Mouse (Mus musculus): ENCODE data around the gene Car14. TPM values are rescaled to one million over a fixed set of nuclear protein-coding genes. Genes with fewer than 3 reads are reported as not detected.
"Not testable (repeated sequence)": the region's sequence is repeated elsewhere in the genome, so short reads cannot be mapped to it uniquely, and the experiment has no call there.

Car14 gene
- polyA plus RNA-seq, 1 experiment from 2014 or later = 55.7 TPM

DNA sequence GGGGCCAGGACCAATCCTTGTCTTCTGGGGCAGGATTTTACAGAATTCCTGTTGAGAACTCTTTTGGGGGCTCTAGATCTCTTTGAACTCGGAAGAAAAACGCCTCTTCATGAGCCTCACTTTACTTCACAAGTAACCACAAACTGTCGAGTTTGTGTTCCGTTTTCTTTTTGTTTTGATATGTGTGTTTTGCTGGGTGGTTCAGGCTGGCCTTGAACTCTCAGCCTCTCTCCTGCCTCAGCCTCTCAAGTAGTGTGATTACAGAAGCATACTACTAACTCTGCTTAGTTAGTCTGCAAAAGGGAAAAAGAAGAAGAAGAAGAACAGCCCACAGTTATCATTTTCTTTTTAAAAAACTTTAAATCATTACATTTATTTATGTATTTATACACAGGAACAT is 19.7 kb upstream of the Car14 start:
- no peaks in the 10 kb centered on the region for H3K36me3 ChIP-seq
- no peaks in the 10 kb centered on the region for H3K27me3 ChIP-seq
- H3K4me2 ChIP-seq = no peak overlapping the region
- no peak overlapping the region for H3K9ac ChIP-seq
- H3K27ac ChIP-seq = no peak overlapping the region
- ATAC-seq (replicated peaks; ENCODE audit: insufficient number of reproducible peaks, insufficient read depth, low FRiP score, low read depth) = no peak
- H3K4me1 ChIP-seq (replicated peaks) = peaks cover 8% of the 10 kb centered on the region; the same call in 1 of the 2 replicates
- WGBS = 67% methylated on average over 4 of the region's 4 CpGs
- no peak overlapping the region for H3K4me3 ChIP-seq
- no peaks in the 10 kb centered on the region for H3K9me3 ChIP-seq (replicated peaks)

GRCm38 (mm10) chr3:95923429-95923828 is 18.9 kb upstream of the Car14 start:
- not testable (repeated sequence) for H3K27ac ChIP-seq; ATAC-seq (replicated peaks; ENCODE audit: insufficient number of reproducible peaks, insufficient read depth, low FRiP score, low read depth); H3K9me3 ChIP-seq (replicated peaks); H3K4me1 ChIP-seq (replicated peaks); H3K4me3 ChIP-seq; H3K4me2 ChIP-seq; H3K27me3 ChIP-seq; H3K9ac ChIP-seq; H3K36me3 ChIP-seq
- 85% methylated on average over 7 of the region's 7 CpGs for WGBS

DNA sequence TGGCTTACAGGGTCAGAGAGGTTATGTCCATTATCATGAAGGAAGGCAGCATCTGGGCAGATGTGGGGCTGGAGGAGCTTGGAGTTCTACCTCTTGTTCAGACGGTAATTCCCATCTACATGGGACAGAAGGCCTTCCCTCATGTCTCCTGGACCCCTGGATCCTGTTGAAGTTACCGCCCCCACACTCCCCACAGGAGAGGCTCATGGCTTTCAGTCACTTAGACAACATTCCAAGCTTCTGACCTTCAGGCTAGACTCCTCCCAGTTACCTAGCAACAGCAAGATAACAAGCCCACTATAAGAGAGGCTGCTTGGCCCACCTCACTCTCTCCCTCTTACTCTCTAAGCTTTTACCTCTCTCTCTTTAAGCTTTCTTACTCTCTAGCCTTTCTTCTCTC is 16.0 kb upstream of the Car14 start:
- H3K4me1 ChIP-seq (replicated peaks); H3K27me3 ChIP-seq; H3K36me3 ChIP-seq; H3K4me2 ChIP-seq; ATAC-seq (replicated peaks; ENCODE audit: insufficient number of reproducible peaks, insufficient read depth, low FRiP score, low read depth); H3K9ac ChIP-seq; H3K9me3 ChIP-seq (replicated peaks); H3K4me3 ChIP-seq; H3K27ac ChIP-seq: not testable (repeated sequence)
- WGBS = 39% methylated on average over 2 of the region's 2 CpGs

- ATAC-seq (replicated peaks; ENCODE audit: insufficient number of reproducible peaks, insufficient read depth, low FRiP score, low read depth) = no peak
- Histone ChIP-seq H3K4me3 (no peak overlapping the region), H3K4me1 (replicated peaks) (0 out of 2 replicates have a peak, but pooled peaks cover 2% of the 10 kb centered on the region), H3K9ac (no peak overlapping the region), H3K27ac (no peak overlapping the region), H3K36me3 (no peaks in the 10 kb centered on the region), H3K27me3 (no peaks in the 10 kb centered on the region), H3K9me3 (replicated peaks) (no peaks in the 10 kb centered on the region), H3K4me2 (no peak overlapping the region)
- WGBS = 60% methylated on average over 7 of the region's 7 CpGs
Observed at GRCm38 (mm10) chr3:95916760-95917159, 12.3 kb upstream of the Car14 start.

DNA sequence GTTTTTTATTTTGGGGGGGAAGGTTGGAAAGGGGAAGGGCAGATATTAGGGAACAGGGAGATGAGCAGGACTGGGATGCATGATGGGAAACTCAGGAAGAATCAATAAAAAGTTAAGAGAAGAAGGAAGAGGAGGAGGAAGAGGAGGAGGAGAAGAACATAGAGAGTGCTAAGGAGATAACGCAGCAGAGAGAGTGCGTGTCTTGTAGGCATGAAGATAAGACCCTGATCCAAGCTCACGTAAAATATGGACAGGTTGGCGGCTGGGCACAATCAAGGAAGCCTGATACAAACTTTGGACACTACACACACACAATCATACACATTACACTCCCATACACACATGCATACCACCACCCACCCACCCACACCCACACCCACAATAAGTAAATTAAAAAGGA is 10.2 kb upstream of the Car14 start:
- no peak overlapping the region for H3K4me3 ChIP-seq
- no peak overlapping the region for H3K27ac ChIP-seq
- no peak overlapping the region for H3K4me2 ChIP-seq
- ATAC-seq (replicated peaks; ENCODE audit: insufficient number of reproducible peaks, insufficient read depth, low FRiP score, low read depth) = no peak
- no peaks in the 10 kb centered on the region for H3K36me3 ChIP-seq
- no peaks in the 10 kb centered on the region for H3K27me3 ChIP-seq
- no peaks in the 10 kb centered on the region for H3K4me1 ChIP-seq (replicated peaks)
- H3K9me3 ChIP-seq (replicated peaks) = no peaks in the 10 kb centered on the region
- H3K9ac ChIP-seq = no peak overlapping the region
- 69% methylated on average over 4 of the region's 4 CpGs for WGBS

GRCm38 (mm10) chr3:95907613-95908012 is 3.1 kb upstream of the Car14 start:
- no peaks in the 10 kb centered on the region for H3K36me3 ChIP-seq
- peaks cover 33% of the 10 kb centered on the region for H3K4me1 ChIP-seq (replicated peaks)
- H3K9me3 ChIP-seq (replicated peaks) = no peaks in the 10 kb centered on the region
- 39% methylated on average over 4 of the region's 4 CpGs for WGBS
- no peaks in the 10 kb centered on the region for H3K27me3 ChIP-seq
- no peak overlapping the region for H3K4me3 ChIP-seq
- no peak overlapping the region for H3K9ac ChIP-seq
- no peak overlapping the region for H3K4me2 ChIP-seq
- ATAC-seq (replicated peaks; ENCODE audit: insufficient number of reproducible peaks, insufficient read depth, low FRiP score, low read depth) = no peak
- H3K27ac ChIP-seq = no peak overlapping the region

- no peak for ATAC-seq (replicated peaks; ENCODE audit: insufficient number of reproducible peaks, insufficient read depth, low FRiP score, low read depth)
- H3K9ac ChIP-seq = 0 out of 2 replicates have a peak overlapping the region, but pooled peaks have one; percentile 13
- whole genome bisulfite sequencing = 0% methylated on average over 12 of the region's 12 CpGs
Observed at GRCm38 (mm10) chr3:95906860-95907259, 2.4 kb upstream of the Car14 start.

GRCm38 (mm10) chr3:95905940-95906492 is 1.5 kb upstream of the Car14 start:
- Histone ChIP-seq H3K27ac (peak overlapping the region; percentile 87), H3K9ac (peak overlapping the region; percentile 56; the same call in 1 of the 2 replicates), H3K27me3 (no peaks in the 10 kb centered on the region), H3K4me1 (replicated peaks) (peaks cover 43% of the 10 kb centered on the region), H3K9me3 (replicated peaks) (no peaks in the 10 kb centered on the region), H3K4me2 (peak overlapping the region; percentile 77), H3K4me3 (peak overlapping the region; percentile 47), H3K36me3 (no peaks in the 10 kb centered on the region)
- WGBS = under 1% methylated on average over 12 of the region's 12 CpGs
- ATAC-seq (replicated peaks; ENCODE audit: insufficient number of reproducible peaks, insufficient read depth, low FRiP score, low read depth) = no peak

More at GRCm38 (mm10) chr3:95906860-95907259, 2.4 kb upstream of the Car14 start:
- H3K9me3 ChIP-seq (replicated peaks) = no peaks in the 10 kb centered on the region
- H3K27ac ChIP-seq = no peak overlapping the region
- peak overlapping the region; percentile 77 for H3K4me2 ChIP-seq
- no peaks in the 10 kb centered on the region for H3K36me3 ChIP-seq
- peak overlapping the region; percentile 47 for H3K4me3 ChIP-seq
- peaks cover 39% of the 10 kb centered on the region for H3K4me1 ChIP-seq (replicated peaks)
- no peaks in the 10 kb centered on the region for H3K27me3 ChIP-seq

DNA sequence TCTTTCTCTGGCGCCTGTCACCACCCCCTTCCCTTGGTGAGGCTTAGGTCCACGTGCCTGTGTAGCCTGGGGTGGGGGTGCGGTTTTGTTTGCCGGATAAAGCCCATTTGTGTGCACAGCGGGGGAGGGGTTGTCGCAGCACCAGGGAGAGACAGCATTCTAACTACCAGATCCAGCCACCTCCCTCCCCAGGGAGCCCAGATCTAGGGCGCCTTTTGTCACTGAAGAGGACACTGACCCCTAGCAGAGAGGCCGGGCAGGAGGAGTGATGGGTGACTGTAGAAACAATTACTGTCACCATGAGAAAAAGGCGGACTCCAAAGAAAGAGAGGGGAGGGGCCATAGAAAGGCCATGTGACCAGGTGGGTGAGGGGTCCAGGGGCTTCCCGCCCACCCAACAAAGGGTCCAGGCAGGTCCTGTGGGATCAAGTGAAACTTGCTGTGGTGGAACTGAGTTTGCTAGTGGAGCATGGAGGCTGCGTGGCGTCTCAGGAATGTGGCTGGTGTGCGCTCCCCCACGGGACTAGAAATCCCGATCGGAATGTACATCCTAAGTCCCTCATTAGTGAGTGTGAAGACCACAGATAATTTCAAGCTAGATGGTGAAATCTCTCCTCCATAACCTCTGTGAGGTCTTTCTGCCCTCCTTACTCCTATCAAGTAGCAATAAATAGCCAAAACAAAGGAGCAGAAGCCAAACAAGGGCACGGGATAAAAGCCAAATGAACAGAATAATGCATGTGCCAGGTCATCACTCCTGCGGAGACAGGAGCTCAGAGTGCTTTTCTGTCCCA is 852 bp upstream of the Car14 start:
- peak; percentile 32; the same call in 1 of the 2 replicates for ATAC-seq (replicated peaks; ENCODE audit: insufficient number of reproducible peaks, insufficient read depth, low FRiP score, low read depth)
- H3K4me1 ChIP-seq (replicated peaks) = peaks cover 43% of the 10 kb centered on the region
- under 1% methylated on average over 18 of the region's 18 CpGs for WGBS

DNA sequence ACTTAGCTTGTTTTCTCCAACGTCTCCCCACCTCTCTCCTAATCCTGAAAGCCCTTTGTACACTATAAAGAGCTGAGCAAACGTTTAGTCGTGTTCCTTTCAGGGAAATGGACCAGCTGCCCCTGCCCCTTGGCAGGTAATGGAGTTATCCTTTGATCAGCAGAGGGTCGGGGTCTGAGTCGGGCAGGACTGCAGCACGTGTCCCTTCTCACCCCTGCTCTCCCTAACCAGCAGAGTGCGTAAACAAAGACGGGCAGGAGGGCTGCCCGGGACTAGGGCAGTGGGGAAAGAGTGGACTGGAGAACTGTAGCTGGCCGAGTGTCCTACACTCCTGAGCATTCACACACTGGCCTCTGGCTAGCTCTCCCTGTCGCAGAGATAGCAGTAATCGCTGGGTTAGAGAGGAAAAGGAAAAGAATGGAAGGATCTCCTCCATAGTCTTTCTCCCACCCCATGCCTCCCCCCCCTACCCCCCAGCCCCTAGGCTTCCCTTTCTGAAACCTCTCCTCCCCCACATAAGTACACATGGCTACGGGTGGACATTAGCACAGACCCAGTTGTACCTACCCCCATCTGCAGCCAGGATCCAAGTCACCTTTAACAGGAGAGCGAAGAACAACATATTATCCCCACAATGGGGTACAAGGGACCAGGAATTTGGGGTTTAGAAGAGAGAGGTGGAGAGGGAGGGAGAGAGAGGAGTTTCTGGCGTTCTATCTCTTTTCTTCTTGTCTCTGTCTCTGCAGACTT is 563 bp downstream of the Car14 start:
- H3K9me3 ChIP-seq (replicated peaks) = no peaks in the 10 kb centered on the region
- H3K4me1 ChIP-seq (replicated peaks) = peaks cover 43% of the 10 kb centered on the region
- peak overlapping the region; percentile 87 for H3K27ac ChIP-seq
- peak overlapping the region; percentile 77 for H3K4me2 ChIP-seq
- peak overlapping the region; percentile 47 for H3K4me3 ChIP-seq
- no peak for ATAC-seq (replicated peaks; ENCODE audit: insufficient number of reproducible peaks, insufficient read depth, low FRiP score, low read depth)
- H3K9ac ChIP-seq = peak overlapping the region; percentile 56
- H3K36me3 ChIP-seq = no peaks in the 10 kb centered on the region
- no peaks in the 10 kb centered on the region for H3K27me3 ChIP-seq
- WGBS = 7% methylated on average over 15 of the region's 15 CpGs

More for the DNA sequence above, 852 bp upstream of the Car14 start:
- H3K27ac ChIP-seq = peak overlapping the region; percentile 87
- no peaks in the 10 kb centered on the region for H3K9me3 ChIP-seq (replicated peaks)
- no peaks in the 10 kb centered on the region for H3K36me3 ChIP-seq
- H3K4me2 ChIP-seq = peak overlapping the region; percentile 77
- H3K9ac ChIP-seq = peak overlapping the region; percentile 56
- H3K27me3 ChIP-seq = no peaks in the 10 kb centered on the region
- H3K4me3 ChIP-seq = peak overlapping the region; percentile 47

- WGBS = 28% methylated on average over 6 of the region's 6 CpGs
- Histone ChIP-seq H3K9ac (peak overlapping the region; percentile 37; the same call in 1 of the 2 replicates), H3K36me3 (peaks cover 4% of the 10 kb centered on the region; the same call in 1 of the 2 replicates), H3K27ac (peak overlapping the region; percentile 87), H3K27me3 (no peaks in the 10 kb centered on the region), H3K4me2 (peak overlapping the region; percentile 77), H3K4me1 (replicated peaks) (peaks cover 43% of the 10 kb centered on the region), H3K4me3 (peak overlapping the region; percentile 47), H3K9me3 (replicated peaks) (no peaks in the 10 kb centered on the region)
- no peak for ATAC-seq (replicated peaks; ENCODE audit: insufficient number of reproducible peaks, insufficient read depth, low FRiP score, low read depth)
Observed at GRCm38 (mm10) chr3:95902643-95903042, 1.8 kb downstream of the Car14 start.

Data from heart, embryonic 15.5 days (tissue).